Mouse (Mus musculus) E14TG2a.4 (cell line): ENCODE results near the gene Gm20696.

Experiments
- CTCF ChIP-seq: conservative IDR thresholded peaks from 2 replicates; pipeline ENCODE4 v1.5.1; 2014; ENCODE audit warnings: low read length
- POU5F1 ChIP-seq: IDR thresholded peaks from 2 replicates; pipeline ENCODE4 v1.6.1; 2014; ENCODE audit warnings: low read length, borderline replicate concordance

DNA sequence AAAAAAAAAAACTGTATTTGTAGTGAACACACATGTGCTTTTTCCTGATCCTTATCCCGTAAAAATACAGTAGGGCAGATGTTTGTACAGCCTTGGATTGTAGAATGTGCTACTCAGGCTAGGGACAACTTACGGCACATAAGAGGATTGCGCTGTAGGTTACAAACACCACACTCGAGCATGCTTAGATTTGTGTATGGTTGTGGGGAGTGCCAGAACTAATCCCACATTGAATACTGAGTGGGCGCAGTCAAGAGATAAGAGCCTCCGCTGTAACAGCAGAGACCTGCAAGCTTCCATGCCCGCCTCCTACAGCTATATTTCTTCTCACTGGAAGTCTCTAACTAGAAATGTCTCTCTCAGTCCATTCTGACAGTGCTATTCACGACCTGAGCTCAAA lies 431.0 kb downstream of the Gm20696 start:
- TF ChIP-seq CTCF (no peak), POU5F1 (no peak)
